Mouse (Mus musculus) splenic B cell, adult 2 months (primary cell): ENCODE results near the gene Rnf168.

Experiments
- DNase-seq: peaks from one replicate; pipeline ENCODE4 v3.0.0-alpha.2; 2011; ENCODE audit warnings: low read depth, low spot score
- H3K27me3 ChIP-seq: 2 replicates; pipeline ENCODE4 v1.6.1; 2012; ENCODE audit warnings: mild to moderate bottlenecking, low read length, moderate library complexity, mixed read lengths; ENCODE audit not compliant: control insufficient read depth, poor library complexity, insufficient read depth, severe bottlenecking
- H3K36me3 ChIP-seq: 2 replicates; pipeline ENCODE4 v1.6.1; 2012; ENCODE audit warnings: mild to moderate bottlenecking, low read length, moderate library complexity, mixed read lengths; ENCODE audit not compliant: control insufficient read depth, poor library complexity, insufficient read depth, severe bottlenecking

Rnf168 gene

GRCm38 (mm10) chr16:32336026-32336780 lies 58.9 kb downstream of the Rnf168 start:
- no peak for DNase-seq
- Histone ChIP-seq H3K27me3 (no peaks in the 10 kb centered on the region), H3K36me3 (no peaks in the 10 kb centered on the region)

DNA sequence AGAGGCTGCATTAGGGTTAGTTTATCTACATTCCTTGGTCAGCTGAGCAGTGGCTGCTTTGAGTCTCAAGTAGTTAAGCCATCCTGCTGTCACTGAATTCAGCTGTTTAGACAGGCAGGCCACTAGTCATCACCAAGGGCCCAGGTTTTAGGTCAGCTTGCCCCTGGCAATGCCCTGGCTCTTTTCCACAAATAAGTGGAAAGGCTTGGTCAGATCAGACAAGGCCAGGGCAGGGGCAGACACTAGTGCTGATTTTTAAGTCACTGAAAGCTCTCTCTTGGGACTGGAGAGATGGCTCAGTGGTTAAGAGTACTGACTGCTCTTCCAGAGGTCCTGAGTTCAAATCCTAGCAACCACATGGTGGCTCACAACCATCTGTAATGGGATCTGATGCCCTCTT lies 59.7 kb downstream of the Rnf168 start:
- no peaks in the 10 kb centered on the region for H3K27me3 ChIP-seq
- DNase-seq, result no peak
- no peaks in the 10 kb centered on the region for H3K36me3 ChIP-seq

- no peaks in the 10 kb centered on the region for H3K27me3 ChIP-seq
- no peaks in the 10 kb centered on the region for H3K36me3 ChIP-seq
- no peak for DNase-seq
Measured at GRCm38 (mm10) chr16:32340451-32340850, 63.2 kb downstream of the Rnf168 start.

- no peak for DNase-seq
- Histone ChIP-seq H3K36me3 (no peaks in the 10 kb centered on the region), H3K27me3 (no peaks in the 10 kb centered on the region)
Measured at GRCm38 (mm10) chr16:32345521-32345920, 68.3 kb downstream of the Rnf168 start.

- no peaks in the 10 kb centered on the region for H3K27me3 ChIP-seq
- DNase-seq, result no peak
- H3K36me3 ChIP-seq, result 0 out of 2 replicates have a peak, but pooled peaks cover 5% of the 10 kb centered on the region
Measured at GRCm38 (mm10) chr16:32350776-32351175, 73.5 kb downstream of the Rnf168 start.
